17 mouse cellular contexts compared by ENCODE assay signal in the genomic region with DNA sequence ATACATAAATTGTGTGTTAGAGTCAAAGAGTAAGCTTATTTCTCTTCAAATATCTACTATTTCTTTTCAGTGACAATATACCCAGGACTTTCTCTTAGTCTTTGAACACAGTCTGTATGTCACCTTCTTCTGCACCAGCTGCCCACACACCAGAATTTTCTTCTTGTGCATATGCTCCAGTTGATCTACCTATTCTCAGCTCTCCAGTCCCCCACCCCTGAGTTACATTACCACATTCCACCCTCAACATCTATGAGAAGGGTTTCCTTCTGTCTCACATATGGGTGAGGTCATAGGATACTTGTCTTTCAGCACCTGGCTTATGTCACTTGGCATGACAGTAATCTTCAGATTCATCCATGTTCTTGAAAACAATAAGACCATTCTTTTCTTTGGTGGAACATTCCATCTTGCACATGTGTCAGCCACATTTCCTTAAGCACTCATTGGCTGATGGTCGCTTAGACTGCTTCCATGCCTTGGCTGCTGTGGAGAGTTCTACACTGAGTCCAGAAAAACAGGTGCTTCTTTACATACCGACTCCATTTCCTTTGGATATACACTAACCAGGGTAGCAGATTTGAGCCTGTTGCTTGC.
A peak's percentile ranks its signal among the peaks of the same experiment; 100 is the strongest.
DNase-seq lines count a peak whose midpoint lies in the region; ATAC-seq lines count a peak whose summit lies in the region.
"Had no signal": no experiment of that assay in that cellular context is flagged by ENCODE, and none has a peak within 500 bp of the region (broad histone marks: within the 10 kb centered on the region; RNA-seq: fewer than 3 reads in every experiment).

No protein-coding gene starts in this region.

- no peaks in the 10 kb centered on the region for H3K36me3 ChIP-seq in heart, embryonic 10.5 days
- no peaks in the 10 kb centered on the region for H3K36me3 ChIP-seq in heart, embryonic 12.5 days
- H3K36me3 ChIP-seq: forebrain, embryonic 15.5 days; heart, embryonic 13.5 days; hindbrain, embryonic 15.5 days had no signal

- H3K4me1 ChIP-seq in heart, embryonic 10.5 days: no peaks in the 10 kb centered on the region
- 0 out of 2 replicates have a peak, but pooled peaks cover 4% of the 10 kb centered on the region for H3K4me1 ChIP-seq in heart, embryonic 12.5 days (replicated peaks)
- H3K4me1 ChIP-seq: forebrain, embryonic 15.5 days; heart, embryonic 13.5 days; hindbrain, embryonic 15.5 days had no signal

- intact Hi-C loops in left cerebral cortex, postnatal 14 days (cut with DNase I): no loop called here
- intact Hi-C loops in left cerebral cortex, postnatal 4 days (cut with DNase I): no loop called here

- H3K9me3 ChIP-seq in heart, embryonic 10.5 days: no peaks in the 10 kb centered on the region
- H3K9me3 ChIP-seq in heart, embryonic 12.5 days (replicated peaks): no peaks in the 10 kb centered on the region
- H3K9me3 ChIP-seq: forebrain, embryonic 15.5 days; heart, embryonic 13.5 days; hindbrain, embryonic 15.5 days had no signal

- no peak overlapping the region for H3K27ac ChIP-seq in heart, embryonic 10.5 days
- H3K27ac ChIP-seq in heart, embryonic 12.5 days (ENCODE audit: poor library complexity, severe bottlenecking): no peak overlapping the region
- H3K27ac ChIP-seq: forebrain, embryonic 15.5 days; heart, adult 2 months; heart, embryonic 13.5 days; hindbrain, embryonic 15.5 days had no signal

- no peak overlapping the region for H3K9ac ChIP-seq in heart, embryonic 12.5 days
- H3K9ac ChIP-seq: forebrain, embryonic 15.5 days; heart, embryonic 13.5 days; hindbrain, embryonic 15.5 days had no signal

- no peak for ATAC-seq in heart, embryonic 12.5 days (ENCODE audit: insufficient number of reproducible peaks, low FRiP score)
- ATAC-seq: forebrain, embryonic 15.5 days had no signal

- H3K4me3 ChIP-seq in heart, embryonic 10.5 days: no peak overlapping the region
- no peak overlapping the region for H3K4me3 ChIP-seq in heart, embryonic 12.5 days
- H3K4me3 ChIP-seq: forebrain, embryonic 15.5 days; heart, adult 2 months; heart, embryonic 13.5 days; hindbrain, embryonic 15.5 days had no signal

- no peaks in the 10 kb centered on the region for H3K27me3 ChIP-seq in heart, embryonic 10.5 days (ENCODE audit: insufficient read depth, poor library complexity, severe bottlenecking)
- no peaks in the 10 kb centered on the region for H3K27me3 ChIP-seq in heart, embryonic 12.5 days (replicated peaks)
- H3K27me3 ChIP-seq: forebrain, embryonic 15.5 days; heart, embryonic 13.5 days; hindbrain, embryonic 15.5 days had no signal

- DNase-seq in heart, embryonic 10.5 days (ENCODE audit: low spot score): peak; percentile 14
- DNase-seq in left cerebral cortex, postnatal 14 days (ENCODE audit: low spot score in 2 of 2): peak; percentile 22 to 29
- no peak for DNase-seq in left cerebral cortex, postnatal 4 days
- peak; percentile 55 for DNase-seq in 3T3-L1 (ENCODE audit: low read depth, low spot score)
- DNase-seq in mesoderm, embryonic 11.5 days (ENCODE audit: low read depth, low spot score): peak; percentile 4
- no peak for DNase-seq in lung, adult 18-20 months
- DNase-seq: adrenal gland, adult 2 months; adrenal gland, postnatal 25 days; cerebellum, adult 2 months; cerebellum, postnatal 10 days; gastrocnemius, postnatal 14 days; heart, adult 2 months; heart, postnatal 36 days had no signal

- WGBS in heart, embryonic 10.5 days: 80% methylated on average over 2 of the region's 2 CpGs
- WGBS in heart, embryonic 12.5 days: 69% methylated on average over 2 of the region's 2 CpGs

- no peak overlapping the region for H3K4me2 ChIP-seq in heart, embryonic 12.5 days
- H3K4me2 ChIP-seq: forebrain, embryonic 15.5 days; heart, embryonic 13.5 days; hindbrain, embryonic 15.5 days had no signal

Comparison
In these comparisons a context has a peak if more than half of its experiments do, and no peak if none do; other contexts are left out.
1. DNase-seq: peak in heart, embryonic 10.5 days (single experiment), left cerebral cortex, postnatal 14 days (2 of 2), 3T3-L1 (single experiment) and mesoderm, embryonic 11.5 days (single experiment); none in left cerebral cortex, postnatal 4 days (single experiment) and lung, adult 18-20 months (0 of 2).